Mouse (Mus musculus) layer of hippocampus, postnatal 10 days (tissue): ENCODE measurements at regions not wholly inside any gene's neighbourhood (a gene's known extent, or its start where the extent isn't known, plus 50 kb on each side); places are given as distances from the start of the nearest gene placed in this dataset.

Experiments used
- DNase-seq, 2 experiments: peaks; one replicate each; pipeline ENCODE4 v3.0.0; 2021; ENCODE audit warnings: low spot score in 2 of 2

DNA sequence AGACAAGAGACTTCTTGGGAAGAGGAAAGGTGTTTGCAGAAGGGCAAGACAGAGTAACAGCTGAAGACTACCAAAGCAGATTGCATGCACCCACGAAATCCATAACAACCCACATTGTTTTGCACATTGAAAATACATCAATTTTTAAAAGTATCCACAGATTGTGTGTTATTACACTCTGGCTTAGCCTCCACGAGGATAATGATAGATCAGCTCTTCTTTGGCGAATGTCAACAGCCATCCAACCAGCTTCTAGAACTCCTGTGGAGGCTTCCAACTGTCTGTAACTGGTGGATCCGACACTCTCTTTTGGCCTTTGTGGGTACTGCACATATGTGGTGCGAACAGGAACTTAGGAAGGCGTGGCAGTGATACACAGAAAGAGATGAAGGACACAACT is 54.6 kb upstream of the Lyplal1 start:
- peak in 1 of 2 experiments; percentile 17 for DNase-seq
